ENCODE assay signal across 12 mouse cellular contexts in genomic region chr19:44067323-44068049, GRCm38 (mm10). TPM values are rescaled to one million over a fixed set of nuclear protein-coding genes. Genes with fewer than 3 reads are reported as not detected.
DNase-seq lines count a peak whose midpoint lies in the region; ATAC-seq lines count a peak whose summit lies in the region.
"Had no signal": no experiment of that assay in that cellular context is flagged by ENCODE, and none has a peak within 500 bp of the region (broad histone marks: within the 10 kb centered on the region; RNA-seq: fewer than 3 reads in every experiment).

No protein-coding gene starts in this region.

- H3K27ac ChIP-seq in kidney, embryonic 15.5 days = no peak overlapping the region
- H3K27ac ChIP-seq: neural tube, embryonic 15.5 days had no signal

- H3K4me1 ChIP-seq in kidney, embryonic 15.5 days = peaks cover 17% of the 10 kb centered on the region

- no peaks in the 10 kb centered on the region for H3K9me3 ChIP-seq in kidney, embryonic 15.5 days (replicated peaks)
- H3K9me3 ChIP-seq: G1E; neural tube, embryonic 15.5 days had no signal

- ATAC-seq in kidney, embryonic 15.5 days (replicated peaks; ENCODE audit: low FRiP score) = no peak

- intact Hi-C loops in gastrocnemius, postnatal 36 days (cut with DNase I) = no loop called here

- no peak overlapping the region for H3K9ac ChIP-seq in kidney, embryonic 15.5 days

- peaks cover 27% of the 10 kb centered on the region for H3K36me3 ChIP-seq in kidney, embryonic 15.5 days

- peak overlapping the region; percentile 81 for H3K4me3 ChIP-seq in kidney, embryonic 15.5 days (replicated peaks)

- 59% methylated on average over 9 of the region's 9 CpGs for WGBS in kidney, embryonic 15.5 days

- H3K4me2 ChIP-seq in kidney, embryonic 15.5 days = peak overlapping the region; percentile 88

- H3K27me3 ChIP-seq in kidney, embryonic 15.5 days = no peaks in the 10 kb centered on the region
- H3K27me3 ChIP-seq: neural tube, embryonic 15.5 days had no signal

- DNase-seq in kidney, adult 18-20 months = peak; percentile 57
- no peak for DNase-seq in kidney, postnatal 4 days
- peak; percentile 14 for DNase-seq in NIH3T3 (ENCODE audit: low read depth)
- peak; percentile 9 to 10 for DNase-seq in monocyte, adult 2 months (ENCODE audit: low read depth in 1 of 2, low spot score in 2 of 2)
- DNase-seq in gastrocnemius, postnatal 36 days = no peak
- no peak for DNase-seq in thymus, postnatal 10 days (ENCODE audit: low spot score in 2 of 2)
- DNase-seq in right cerebral cortex, adult 18-20 months = no peak

RNA-seq across cellular contexts. Expression of gene Erlin1, which starts 2.1 kb away (rescaled TPM):
- polyA plus RNA-seq in kidney, embryonic 15.5 days (2015; fragmentation: Nextera tagmentation; extraction: Ambion mirVana) = 46.5 and 51.4 TPM in 2 replicates
- total RNA-seq in gastrocnemius, postnatal 36 days (2021) = 1 to 10 TPM; 3.1 to 4.0 TPM

RNA-seq across cellular contexts. Expression of gene Cyp2c23, which starts 38.5 kb away (rescaled TPM):
- 0.27 and 0.66 TPM in 2 replicates for polyA plus RNA-seq in kidney, embryonic 15.5 days (2015; fragmentation: Nextera tagmentation; extraction: Ambion mirVana)
- total RNA-seq in gastrocnemius, postnatal 36 days (2021) = under 1 TPM in 1 of 2 experiments, not detected in 1; 0.23 TPM
- total RNA-seq: heart, postnatal 25 days had no signal
- polyA plus RNA-seq: forebrain, embryonic 11.5 days; G1E; neural tube, embryonic 15.5 days had no signal

RNA-seq across cellular contexts. Expression of gene Chuk, which starts 39.8 kb away (rescaled TPM):
- polyA plus RNA-seq in kidney, embryonic 15.5 days (2015; fragmentation: Nextera tagmentation; extraction: Ambion mirVana) = 47.7 and 48.4 TPM in 2 replicates
- total RNA-seq in gastrocnemius, postnatal 36 days (2021) = 10 to 100 TPM; 13.7 to 17.8 TPM

Comparison
In these comparisons a context has a peak if more than half of its experiments do, and no peak if none do; other contexts are left out.
1. DNase-seq: peak in kidney, adult 18-20 months (single experiment), NIH3T3 (single experiment) and monocyte, adult 2 months (2 of 2); none in kidney, postnatal 4 days (0 of 2), gastrocnemius, postnatal 36 days (0 of 2), thymus, postnatal 10 days (0 of 2) and right cerebral cortex, adult 18-20 months (single experiment).